Comparison of ENCODE assay signal across 14 mouse cellular contexts in genomic region chr5:113782624-113783023, GRCm38 (mm10). TPM values are rescaled to one million over a fixed set of nuclear protein-coding genes. Genes with fewer than 3 reads are reported as not detected.
DNase-seq lines count a peak whose midpoint lies in the region; ATAC-seq and TF ChIP-seq lines count a peak whose summit lies in the region.
"Had no signal": no experiment of that assay in that cellular context is flagged by ENCODE, and none has a peak within 500 bp of the region (broad histone marks: within the 10 kb centered on the region; RNA-seq: fewer than 3 reads in every experiment).

No protein-coding gene starts in this region.

- 82% methylated on average over 7 of the region's 7 CpGs for WGBS in intestine, embryonic 14.5 days
- 81% methylated on average over 7 of the region's 7 CpGs for WGBS in intestine, postnatal 0 days
- WGBS in embryonic facial prominence, embryonic 10.5 days = 87% methylated on average over 7 of the region's 7 CpGs
- 81% methylated on average over 7 of the region's 7 CpGs for WGBS in intestine, embryonic 16.5 days
- 85% methylated on average over 7 of the region's 7 CpGs for WGBS in limb, embryonic 13.5 days
- whole genome bisulfite sequencing in forebrain, embryonic 13.5 days = 91% methylated on average over 7 of the region's 7 CpGs

- H3K4me2 ChIP-seq in intestine, embryonic 14.5 days (ENCODE audit: low read length) = no peak overlapping the region
- no peak overlapping the region for H3K4me2 ChIP-seq in intestine, postnatal 0 days (replicated peaks; ENCODE audit: low read depth)
- no peak overlapping the region for H3K4me2 ChIP-seq in intestine, embryonic 16.5 days (ENCODE audit: low read depth, low read length)
- no peak overlapping the region for H3K4me2 ChIP-seq in limb, embryonic 13.5 days (replicated peaks)
- no peak overlapping the region for H3K4me2 ChIP-seq in forebrain, embryonic 13.5 days
- H3K4me2 ChIP-seq: liver, embryonic 15.5 days; midbrain, embryonic 12.5 days; neural tube, embryonic 13.5 days had no signal

- peaks cover 11% of the 10 kb centered on the region for H3K36me3 ChIP-seq in intestine, embryonic 14.5 days (ENCODE audit: control insufficient read depth, insufficient read depth, low read length)
- no peaks in the 10 kb centered on the region for H3K36me3 ChIP-seq in intestine, postnatal 0 days (ENCODE audit: control insufficient read depth, insufficient read depth)
- peaks cover 13% of the 10 kb centered on the region for H3K36me3 ChIP-seq in embryonic facial prominence, embryonic 10.5 days (replicated peaks)
- no peaks in the 10 kb centered on the region for H3K36me3 ChIP-seq in intestine, embryonic 16.5 days (ENCODE audit: control insufficient read depth, insufficient read depth, low read length)
- peaks cover 9% of the 10 kb centered on the region; the same call in 1 of the 2 replicates for H3K36me3 ChIP-seq in limb, embryonic 13.5 days
- peaks cover 12% of the 10 kb centered on the region for H3K36me3 ChIP-seq in forebrain, embryonic 13.5 days (ENCODE audit: poor library complexity, severe bottlenecking)

- H3K9me3 ChIP-seq in intestine, embryonic 14.5 days (ENCODE audit: control insufficient read depth, low read length) = no peaks in the 10 kb centered on the region
- no peaks in the 10 kb centered on the region for H3K9me3 ChIP-seq in intestine, postnatal 0 days (ENCODE audit: control insufficient read depth)
- no peaks in the 10 kb centered on the region for H3K9me3 ChIP-seq in embryonic facial prominence, embryonic 10.5 days
- no peaks in the 10 kb centered on the region for H3K9me3 ChIP-seq in intestine, embryonic 16.5 days (ENCODE audit: control insufficient read depth, low read length)
- no peaks in the 10 kb centered on the region for H3K9me3 ChIP-seq in limb, embryonic 13.5 days
- no peaks in the 10 kb centered on the region for H3K9me3 ChIP-seq in forebrain, embryonic 13.5 days (replicated peaks)
- H3K9me3 ChIP-seq: liver, embryonic 15.5 days; midbrain, embryonic 12.5 days; neural tube, embryonic 13.5 days had no signal

- DNase-seq in intestine, embryonic 14.5 days (ENCODE audit: low spot score) = no peak
- DNase-seq in embryonic facial prominence, embryonic 10.5 days (ENCODE audit: low spot score) = no peak
- no peak for DNase-seq in right cerebral cortex, postnatal 25 days
- no peak for DNase-seq in left cerebral cortex, postnatal 36 days (ENCODE audit: low spot score in 2 of 2)
- DNase-seq: adrenal gland, adult 8-10 months; cerebellum, postnatal 25 days; right cerebral cortex, postnatal 14 days had no signal

- H3K9ac ChIP-seq in intestine, embryonic 14.5 days (ENCODE audit: low read length) = no peak overlapping the region; the same call in 1 of the 2 replicates
- H3K9ac ChIP-seq in intestine, postnatal 0 days (ENCODE audit: low read depth, low read length) = no peak overlapping the region
- H3K9ac ChIP-seq in intestine, embryonic 16.5 days (ENCODE audit: low read depth, low read length) = no peak overlapping the region
- no peak overlapping the region for H3K9ac ChIP-seq in limb, embryonic 13.5 days
- no peak overlapping the region for H3K9ac ChIP-seq in forebrain, embryonic 13.5 days
- H3K9ac ChIP-seq: liver, embryonic 15.5 days; midbrain, embryonic 12.5 days; neural tube, embryonic 13.5 days had no signal

- H3K27me3 ChIP-seq in intestine, embryonic 14.5 days (replicated peaks; ENCODE audit: control insufficient read depth, insufficient read depth, low read length) = no peaks in the 10 kb centered on the region
- H3K27me3 ChIP-seq in intestine, postnatal 0 days (replicated peaks; ENCODE audit: control insufficient read depth, insufficient read depth, low read length) = peaks cover 6% of the 10 kb centered on the region; the same call in 1 of the 2 replicates
- peaks cover 12% of the 10 kb centered on the region for H3K27me3 ChIP-seq in embryonic facial prominence, embryonic 10.5 days (replicated peaks; ENCODE audit: low read depth, poor library complexity, severe bottlenecking)
- no peaks in the 10 kb centered on the region for H3K27me3 ChIP-seq in intestine, embryonic 16.5 days (replicated peaks; ENCODE audit: control insufficient read depth, insufficient read depth, low read length)
- H3K27me3 ChIP-seq in limb, embryonic 13.5 days = no peaks in the 10 kb centered on the region
- peaks cover 35% of the 10 kb centered on the region for H3K27me3 ChIP-seq in forebrain, embryonic 13.5 days

- H3K4me3 ChIP-seq in intestine, embryonic 14.5 days (ENCODE audit: low read depth, low read length) = no peak overlapping the region
- H3K4me3 ChIP-seq in intestine, postnatal 0 days (ENCODE audit: low read depth, low read length) = no peak overlapping the region
- no peak overlapping the region for H3K4me3 ChIP-seq in embryonic facial prominence, embryonic 10.5 days
- no peak overlapping the region for H3K4me3 ChIP-seq in intestine, embryonic 16.5 days (ENCODE audit: low read length)
- no peak overlapping the region for H3K4me3 ChIP-seq in limb, embryonic 13.5 days
- no peak overlapping the region for H3K4me3 ChIP-seq in forebrain, embryonic 13.5 days
- H3K4me3 ChIP-seq: liver, embryonic 15.5 days; midbrain, embryonic 12.5 days; neural tube, embryonic 13.5 days had no signal

- peaks cover 23% of the 10 kb centered on the region for H3K4me1 ChIP-seq in intestine, embryonic 14.5 days (replicated peaks; ENCODE audit: control insufficient read depth, insufficient read depth, low read length)
- H3K4me1 ChIP-seq in intestine, postnatal 0 days (replicated peaks; ENCODE audit: control insufficient read depth, insufficient read depth, low read length) = no peaks in the 10 kb centered on the region
- H3K4me1 ChIP-seq in embryonic facial prominence, embryonic 10.5 days = peaks cover 46% of the 10 kb centered on the region
- peaks cover 6% of the 10 kb centered on the region for H3K4me1 ChIP-seq in intestine, embryonic 16.5 days (ENCODE audit: control insufficient read depth, insufficient read depth, low read length)
- H3K4me1 ChIP-seq in limb, embryonic 13.5 days = peaks cover 49% of the 10 kb centered on the region
- no peaks in the 10 kb centered on the region for H3K4me1 ChIP-seq in forebrain, embryonic 13.5 days
- H3K4me1 ChIP-seq: midbrain, embryonic 12.5 days; neural tube, embryonic 13.5 days had no signal

- TF ChIP-seq CTCF in intestine, postnatal 0 days (IDR thresholded peaks at IDR 0.05; ENCODE audit: low read depth) = no peak

- intact Hi-C loops in left cerebral cortex, postnatal 36 days (cut with DNase I) = no loop called here

- ATAC-seq in intestine, embryonic 14.5 days (replicated peaks; ENCODE audit: low FRiP score, low TSS enrichment, low read depth) = no peak
- no peak for ATAC-seq in intestine, postnatal 0 days
- ATAC-seq in intestine, embryonic 16.5 days = no peak
- no peak for ATAC-seq in limb, embryonic 13.5 days (ENCODE audit: low FRiP score, low read depth)
- ATAC-seq in forebrain, embryonic 13.5 days = no peak

- peak overlapping the region; percentile 93 for H3K27ac ChIP-seq in intestine, embryonic 14.5 days (ENCODE audit: low read depth)
- no peak overlapping the region for H3K27ac ChIP-seq in intestine, postnatal 0 days (ENCODE audit: low read depth, low read length)
- peak overlapping the region; percentile 83 for H3K27ac ChIP-seq in embryonic facial prominence, embryonic 10.5 days (replicated peaks)
- peak overlapping the region; percentile 89 for H3K27ac ChIP-seq in intestine, embryonic 16.5 days (ENCODE audit: low read length)
- peak overlapping the region; percentile 83; the same call in 1 of the 2 replicates for H3K27ac ChIP-seq in limb, embryonic 13.5 days
- H3K27ac ChIP-seq in forebrain, embryonic 13.5 days = no peak overlapping the region
- H3K27ac ChIP-seq: midbrain, embryonic 12.5 days had no signal

RNA-seq across cellular contexts. Expression of gene Iscu, which starts 10.1 kb away (rescaled TPM):
- 108 and 110 TPM in 2 replicates for polyA plus RNA-seq in intestine, embryonic 14.5 days (2014; fragmentation: Nextera tagmentation; extraction: Ambion mirVana)
- polyA plus RNA-seq in intestine, postnatal 0 days (2015; fragmentation: Nextera tagmentation; extraction: Ambion mirVana) = 133 and 145 TPM in 2 replicates
- polyA plus RNA-seq in embryonic facial prominence, embryonic 10.5 days (2016; fragmentation: Nextera tagmentation; extraction: Ambion mirVana) = 99.7 and 103 TPM in 2 replicates
- 99.0 and 114 TPM in 2 replicates for polyA plus RNA-seq in intestine, embryonic 16.5 days (2015; fragmentation: Nextera tagmentation; extraction: Ambion mirVana)
- 96.3 and 98.5 TPM in 2 replicates for polyA plus RNA-seq in limb, embryonic 13.5 days (2015; fragmentation: Nextera tagmentation; extraction: Ambion mirVana)
- polyA plus RNA-seq in forebrain, embryonic 13.5 days (2015; fragmentation: Nextera tagmentation; extraction: Ambion mirVana) = 97.3 and 104 TPM in 2 replicates
- 100 to 1,000 TPM; 121 to 134 TPM for total RNA-seq in left cerebral cortex, postnatal 36 days (2021)

RNA-seq across cellular contexts. Expression of gene Sart3, which starts 10.3 kb away (rescaled TPM):
- polyA plus RNA-seq in intestine, embryonic 14.5 days (2014; fragmentation: Nextera tagmentation; extraction: Ambion mirVana) = 44.0 and 46.3 TPM in 2 replicates
- polyA plus RNA-seq in intestine, postnatal 0 days (2015; fragmentation: Nextera tagmentation; extraction: Ambion mirVana) = 9.1 and 9.2 TPM in 2 replicates
- 79.0 and 80.9 TPM in 2 replicates for polyA plus RNA-seq in embryonic facial prominence, embryonic 10.5 days (2016; fragmentation: Nextera tagmentation; extraction: Ambion mirVana)
- polyA plus RNA-seq in intestine, embryonic 16.5 days (2015; fragmentation: Nextera tagmentation; extraction: Ambion mirVana) = 30.2 and 30.6 TPM in 2 replicates
- 59.8 and 60.2 TPM in 2 replicates for polyA plus RNA-seq in limb, embryonic 13.5 days (2015; fragmentation: Nextera tagmentation; extraction: Ambion mirVana)
- 57.2 and 59.9 TPM in 2 replicates for polyA plus RNA-seq in forebrain, embryonic 13.5 days (2015; fragmentation: Nextera tagmentation; extraction: Ambion mirVana)
- 10 to 100 TPM; 34.3 to 45.9 TPM for total RNA-seq in left cerebral cortex, postnatal 36 days (2021)

RNA-seq across cellular contexts. Expression of gene Tmem119, which starts 17.7 kb away (rescaled TPM):
- 41.9 and 46.1 TPM in 2 replicates for polyA plus RNA-seq in intestine, embryonic 14.5 days (2014; fragmentation: Nextera tagmentation; extraction: Ambion mirVana)
- 21.1 and 23.0 TPM in 2 replicates for polyA plus RNA-seq in intestine, postnatal 0 days (2015; fragmentation: Nextera tagmentation; extraction: Ambion mirVana)
- 72.7 and 83.3 TPM in 2 replicates for polyA plus RNA-seq in embryonic facial prominence, embryonic 10.5 days (2016; fragmentation: Nextera tagmentation; extraction: Ambion mirVana)
- 56.6 and 63.7 TPM in 2 replicates for polyA plus RNA-seq in intestine, embryonic 16.5 days (2015; fragmentation: Nextera tagmentation; extraction: Ambion mirVana)
- 221 and 237 TPM in 2 replicates for polyA plus RNA-seq in limb, embryonic 13.5 days (2015; fragmentation: Nextera tagmentation; extraction: Ambion mirVana)
- 3.4 and 4.4 TPM in 2 replicates for polyA plus RNA-seq in forebrain, embryonic 13.5 days (2015; fragmentation: Nextera tagmentation; extraction: Ambion mirVana)
- 10 to 100 TPM; 22.1 to 25.2 TPM for total RNA-seq in left cerebral cortex, postnatal 36 days (2021)

RNA-seq across cellular contexts. Expression of gene Ficd, which starts 47.0 kb away (rescaled TPM):
- polyA plus RNA-seq in intestine, embryonic 14.5 days (2014; fragmentation: Nextera tagmentation; extraction: Ambion mirVana) = 3.3 and 3.6 TPM in 2 replicates
- 4.6 and 5.0 TPM in 2 replicates for polyA plus RNA-seq in intestine, postnatal 0 days (2015; fragmentation: Nextera tagmentation; extraction: Ambion mirVana)
- polyA plus RNA-seq in embryonic facial prominence, embryonic 10.5 days (2016; fragmentation: Nextera tagmentation; extraction: Ambion mirVana) = 3.6 and 4.0 TPM in 2 replicates
- polyA plus RNA-seq in intestine, embryonic 16.5 days (2015; fragmentation: Nextera tagmentation; extraction: Ambion mirVana) = 5.6 and 7.1 TPM in 2 replicates
- 5.8 and 6.4 TPM in 2 replicates for polyA plus RNA-seq in limb, embryonic 13.5 days (2015; fragmentation: Nextera tagmentation; extraction: Ambion mirVana)
- 5.6 and 5.8 TPM in 2 replicates for polyA plus RNA-seq in forebrain, embryonic 13.5 days (2015; fragmentation: Nextera tagmentation; extraction: Ambion mirVana)
- total RNA-seq in left cerebral cortex, postnatal 36 days (2021) = 10 to 100 TPM; 11.8 to 12.3 TPM

RNA-seq across cellular contexts. Expression of gene Selplg, which starts 49.8 kb away (rescaled TPM):
- polyA plus RNA-seq in intestine, embryonic 14.5 days (2014; fragmentation: Nextera tagmentation; extraction: Ambion mirVana) = 4.0 and 4.7 TPM in 2 replicates
- polyA plus RNA-seq in intestine, postnatal 0 days (2015; fragmentation: Nextera tagmentation; extraction: Ambion mirVana) = 2.9 and 3.2 TPM in 2 replicates
- polyA plus RNA-seq in embryonic facial prominence, embryonic 10.5 days (2016; fragmentation: Nextera tagmentation; extraction: Ambion mirVana) = 0.58 and 0.83 TPM in 2 replicates
- polyA plus RNA-seq in intestine, embryonic 16.5 days (2015; fragmentation: Nextera tagmentation; extraction: Ambion mirVana) = 6.8 and 7.5 TPM in 2 replicates
- 2.5 TPM in 2 replicates for polyA plus RNA-seq in limb, embryonic 13.5 days (2015; fragmentation: Nextera tagmentation; extraction: Ambion mirVana)
- polyA plus RNA-seq in forebrain, embryonic 13.5 days (2015; fragmentation: Nextera tagmentation; extraction: Ambion mirVana) = 0.40 and 0.62 TPM in 2 replicates
- 10 to 100 TPM; 29.3 to 32.2 TPM for total RNA-seq in left cerebral cortex, postnatal 36 days (2021)

Comparison
In these comparisons a context has a peak if more than half of its experiments do, and no peak if none do; other contexts are left out.
1. H3K27ac ChIP-seq: peak in intestine, embryonic 14.5 days (single experiment), embryonic facial prominence, embryonic 10.5 days (single experiment), intestine, embryonic 16.5 days (single experiment) and limb, embryonic 13.5 days (single experiment); none in intestine, postnatal 0 days (single experiment) and forebrain, embryonic 13.5 days (single experiment).